Mouse (Mus musculus): ENCODE measurements around the gene Llgl2. TPM values are rescaled to one million over a fixed set of nuclear protein-coding genes. Genes with fewer than 3 reads are reported as not detected.

Llgl2 gene
- polyA plus RNA-seq, 1 experiment from 2014 or later = 11.9 TPM

Small RNAs within 50 kb of the gene (microRNA-seq; reads per million reads assigned to microRNA genes)
- gene Mir5621 = not detected

Other genes with a start within 250 kb of the Llgl2 start
- gene Mrps7, start 220.1 kb upstream of the Llgl2 start, polyA plus RNA-seq (2015; fragmentation: Nextera tagmentation; extraction: Ambion mirVana) = 49.5 and 51.3 TPM in 2 replicates
- gene Gga3, start 220.0 kb upstream of the Llgl2 start, polyA plus RNA-seq (2015; fragmentation: Nextera tagmentation; extraction: Ambion mirVana) = 7.7 and 8.2 TPM in 2 replicates
- gene Mif4gd, start 211.1 kb upstream of the Llgl2 start, polyA plus RNA-seq (2015; fragmentation: Nextera tagmentation; extraction: Ambion mirVana) = 27.3 and 32.3 TPM in 2 replicates
- gene Slc25a19, start 195.8 kb upstream of the Llgl2 start, polyA plus RNA-seq (2015; fragmentation: Nextera tagmentation; extraction: Ambion mirVana) = 10.4 and 10.9 TPM in 2 replicates
- gene Grb2, start 115.5 kb upstream of the Llgl2 start, polyA plus RNA-seq (2015; fragmentation: Nextera tagmentation; extraction: Ambion mirVana) = 53.4 and 55.8 TPM in 2 replicates
- 9.9 and 10.1 TPM in 2 replicates for gene Tmem94, start 58.6 kb upstream of the Llgl2 start, polyA plus RNA-seq (2015; fragmentation: Nextera tagmentation; extraction: Ambion mirVana)
- 5.7 and 6.7 TPM in 2 replicates for gene Caskin2, start 10.4 kb upstream of the Llgl2 start, polyA plus RNA-seq (2015; fragmentation: Nextera tagmentation; extraction: Ambion mirVana)
- 13.7 and 18.7 TPM in 2 replicates for gene Tsen54, start 9.3 kb upstream of the Llgl2 start, polyA plus RNA-seq (2015; fragmentation: Nextera tagmentation; extraction: Ambion mirVana)
- gene Myo15b, start 34.4 kb downstream of the Llgl2 start, polyA plus RNA-seq (2015; fragmentation: Nextera tagmentation; extraction: Ambion mirVana) = 0.45 and 0.46 TPM in 2 replicates
- 37.8 and 40.0 TPM in 2 replicates for gene Smim5, start 75.9 kb downstream of the Llgl2 start, polyA plus RNA-seq (2015; fragmentation: Nextera tagmentation; extraction: Ambion mirVana)
- gene Smim6, start 88.0 kb downstream of the Llgl2 start, polyA plus RNA-seq (2015; fragmentation: Nextera tagmentation; extraction: Ambion mirVana) = 2.7 and 3.3 TPM in 2 replicates
- gene Sap30bp, start 109.2 kb downstream of the Llgl2 start, polyA plus RNA-seq (2015; fragmentation: Nextera tagmentation; extraction: Ambion mirVana) = 13.0 and 15.0 TPM in 2 replicates
- 8.1 and 10.9 TPM in 2 replicates for gene Recql5, start 109.4 kb downstream of the Llgl2 start, polyA plus RNA-seq (2015; fragmentation: Nextera tagmentation; extraction: Ambion mirVana)
- gene Itgb4, start 150.7 kb downstream of the Llgl2 start, polyA plus RNA-seq (2015; fragmentation: Nextera tagmentation; extraction: Ambion mirVana) = 0.18 and 0.31 TPM in 2 replicates
- gene Galk1, start 188.7 kb downstream of the Llgl2 start, polyA plus RNA-seq (2015; fragmentation: Nextera tagmentation; extraction: Ambion mirVana) = 168 and 190 TPM in 2 replicates
- gene H3f3b, start 203.9 kb downstream of the Llgl2 start, polyA plus RNA-seq (2015; fragmentation: Nextera tagmentation; extraction: Ambion mirVana) = 540 and 595 TPM in 2 replicates
- gene Unk, start 206.3 kb downstream of the Llgl2 start, polyA plus RNA-seq (2015; fragmentation: Nextera tagmentation; extraction: Ambion mirVana) = 10.1 and 11.6 TPM in 2 replicates